Mouse (Mus musculus): ENCODE measurements around the gene Mical2. TPM values are rescaled to one million over a fixed set of nuclear protein-coding genes. Genes with fewer than 3 reads are reported as not detected.

The Mical2 gene
- polyA plus RNA-seq, 1 experiment from 2014 or later: 11.5 TPM

DNA sequence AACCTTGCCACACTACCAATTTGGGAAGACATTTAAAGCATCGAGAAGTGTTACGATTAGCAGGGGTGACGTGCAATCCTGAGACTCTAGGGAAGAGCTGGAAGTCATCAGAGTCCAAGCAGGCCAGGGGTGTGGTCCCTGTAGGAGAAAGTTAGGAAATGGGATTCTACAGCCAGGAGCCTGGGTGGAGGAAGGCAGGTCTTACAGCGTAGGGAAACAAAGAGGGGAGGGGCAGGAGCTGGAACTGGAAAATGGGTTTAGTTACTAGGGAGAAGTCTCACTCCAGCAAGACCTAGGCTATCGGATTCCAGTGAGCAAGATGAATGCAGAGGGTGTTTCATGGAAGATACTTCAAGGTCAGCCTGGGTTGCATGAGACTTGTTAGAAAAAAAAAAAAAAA is 8.9 kb upstream of the Mical2 start:
- Histone ChIP-seq H3K4me1 (ENCODE audit: control insufficient read depth, insufficient read depth, low read length) (peaks cover 7% of the 10 kb centered on the region; the same call in 1 of the 2 replicates), H3K36me3 (ENCODE audit: control insufficient read depth, insufficient read depth, low read length) (no peaks in the 10 kb centered on the region), H3K27ac (replicated peaks; ENCODE audit: low read depth, low read length) (no peak overlapping the region), H3K9ac (ENCODE audit: low read depth, low read length) (no peak overlapping the region), H3K27me3 (replicated peaks; ENCODE audit: control insufficient read depth, insufficient read depth, low read length) (no peaks in the 10 kb centered on the region), H3K9me3 (ENCODE audit: control insufficient read depth, low read length) (0 out of 2 replicates have a peak, but pooled peaks cover 5% of the 10 kb centered on the region), H3K4me2 (ENCODE audit: low read depth, low read length) (no peak overlapping the region), H3K4me3 (ENCODE audit: low read depth, low read length) (no peak overlapping the region)
- WGBS: 62% methylated on average over 5 of the region's 5 CpGs
- ATAC-seq (ENCODE audit: low read depth) (no peak), DNase-seq (ENCODE audit: low spot score) (no peak)

DNA sequence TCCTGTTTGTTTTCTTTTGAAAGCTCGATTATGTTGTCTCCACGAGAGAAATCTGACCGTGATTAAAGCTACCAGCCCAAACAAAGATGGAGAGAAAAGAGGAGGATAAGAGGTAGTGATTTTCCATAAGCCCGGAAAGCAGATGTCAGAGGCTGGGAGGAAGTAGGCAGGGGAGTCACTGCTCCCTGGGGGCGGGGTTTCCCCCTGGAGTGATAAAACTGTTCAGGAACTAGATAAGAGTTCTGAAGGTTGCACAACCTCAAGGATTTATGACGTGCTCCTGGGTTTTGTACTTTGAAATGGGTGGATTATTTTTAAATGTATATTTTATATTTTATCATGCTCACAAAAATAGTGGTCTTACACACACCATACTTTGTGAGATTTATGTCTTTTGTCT is 8.4 kb upstream of the Mical2 start:
- Histone ChIP-seq H3K4me3 (ENCODE audit: low read depth, low read length) (no peak overlapping the region), H3K36me3 (ENCODE audit: control insufficient read depth, insufficient read depth, low read length) (no peaks in the 10 kb centered on the region), H3K27me3 (replicated peaks; ENCODE audit: control insufficient read depth, insufficient read depth, low read length) (no peaks in the 10 kb centered on the region), H3K9me3 (ENCODE audit: control insufficient read depth, low read length) (0 out of 2 replicates have a peak, but pooled peaks cover 5% of the 10 kb centered on the region), H3K4me2 (ENCODE audit: low read depth, low read length) (no peak overlapping the region), H3K9ac (ENCODE audit: low read depth, low read length) (no peak overlapping the region), H3K27ac (replicated peaks; ENCODE audit: low read depth, low read length) (no peak overlapping the region), H3K4me1 (ENCODE audit: control insufficient read depth, insufficient read depth, low read length) (peaks cover 7% of the 10 kb centered on the region; the same call in 1 of the 2 replicates)
- 30% methylated on average over 6 of the region's 6 CpGs for WGBS
- ATAC-seq (ENCODE audit: low read depth) (no peak), DNase-seq (ENCODE audit: low spot score) (peak; percentile 59)

DNA sequence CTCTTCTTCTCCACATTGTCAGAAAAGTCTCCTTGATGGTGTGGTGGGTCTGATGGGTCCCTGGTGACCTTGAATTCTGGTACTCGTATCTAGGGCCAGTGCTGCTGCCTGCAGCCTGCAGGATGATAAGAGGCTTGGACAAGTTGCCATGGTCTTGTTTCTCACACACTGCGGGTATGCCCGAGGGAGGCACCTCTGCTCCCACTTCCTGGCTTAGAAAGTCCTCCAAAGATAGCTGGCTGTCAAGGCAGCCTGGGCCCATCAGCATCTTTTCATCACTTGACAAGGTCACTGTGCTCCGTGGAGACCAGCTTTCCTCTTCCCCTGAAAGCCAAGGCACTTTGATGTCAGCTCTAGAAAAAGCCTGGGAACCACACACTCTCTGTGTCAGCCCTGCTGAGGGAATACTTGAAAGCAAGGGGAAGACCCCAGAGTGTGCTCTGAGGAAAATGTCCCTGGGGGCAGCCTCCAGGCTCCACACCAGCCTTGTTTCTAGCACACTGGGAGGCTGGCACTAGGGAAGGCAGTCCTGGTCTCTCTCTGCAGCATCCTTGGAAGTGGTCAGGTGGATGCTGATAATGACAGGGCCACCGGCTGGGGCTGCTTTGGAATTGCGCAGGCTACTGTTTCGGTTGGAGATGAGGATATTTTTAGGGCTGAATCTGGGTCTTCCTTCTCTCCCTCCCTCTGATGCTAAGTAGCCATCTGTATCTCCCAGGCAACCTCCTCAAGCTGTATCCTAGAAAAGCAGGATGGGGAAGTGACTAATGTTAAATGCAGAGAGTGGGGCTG is 2.7 kb upstream of the Mical2 start:
- no peak overlapping the region for H3K27ac ChIP-seq (replicated peaks; ENCODE audit: low read depth, low read length)

DNA sequence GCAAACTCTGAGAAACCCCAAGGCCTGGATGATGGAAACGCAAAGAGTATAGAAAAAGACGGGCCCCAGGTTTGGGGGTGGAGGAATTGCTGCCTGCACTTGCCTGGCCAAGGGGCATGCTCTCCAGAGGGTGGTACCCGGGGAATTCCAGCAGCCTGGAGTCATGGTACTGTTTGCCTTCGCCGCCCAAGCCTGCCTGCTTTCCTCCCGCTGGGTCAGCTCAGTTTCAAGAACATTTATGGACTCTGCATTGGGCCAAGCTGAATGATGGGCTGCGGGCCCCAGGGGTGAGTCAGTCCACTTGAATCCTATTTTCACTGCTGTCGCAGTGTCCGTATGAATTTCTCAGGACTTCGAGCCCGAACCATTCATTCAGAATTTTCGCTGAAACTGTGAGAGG is 802 bp upstream of the Mical2 start:
- DNase-seq (ENCODE audit: low spot score): no peak
- H3K9ac ChIP-seq (ENCODE audit: low read depth, low read length): 0 out of 2 replicates have a peak overlapping the region, but pooled peaks have one; percentile 59
- H3K27ac ChIP-seq (replicated peaks; ENCODE audit: low read depth, low read length): no peak overlapping the region
- ATAC-seq (ENCODE audit: low read depth): no peak
- no peaks in the 10 kb centered on the region for H3K36me3 ChIP-seq (ENCODE audit: control insufficient read depth, insufficient read depth, low read length)
- H3K9me3 ChIP-seq (ENCODE audit: control insufficient read depth, low read length): 0 out of 2 replicates have a peak, but pooled peaks cover 5% of the 10 kb centered on the region
- no peak overlapping the region for H3K4me2 ChIP-seq (ENCODE audit: low read depth, low read length)
- peaks cover 34% of the 10 kb centered on the region for H3K27me3 ChIP-seq (replicated peaks; ENCODE audit: control insufficient read depth, insufficient read depth, low read length)
- peaks cover 4% of the 10 kb centered on the region; the same call in 1 of the 2 replicates for H3K4me1 ChIP-seq (ENCODE audit: control insufficient read depth, insufficient read depth, low read length)
- 61% methylated on average over 12 of the region's 12 CpGs for WGBS
- no peak overlapping the region for H3K4me3 ChIP-seq (ENCODE audit: low read depth, low read length)

More for the DNA sequence above, 2.7 kb upstream of the Mical2 start:
- 54% methylated on average over 7 of the region's 7 CpGs for WGBS
- Histone ChIP-seq H3K27me3 (replicated peaks; ENCODE audit: control insufficient read depth, insufficient read depth, low read length) (peaks cover 34% of the 10 kb centered on the region), H3K9ac (ENCODE audit: low read depth, low read length) (no peak overlapping the region), H3K36me3 (ENCODE audit: control insufficient read depth, insufficient read depth, low read length) (no peaks in the 10 kb centered on the region), H3K4me2 (ENCODE audit: low read depth, low read length) (no peak overlapping the region), H3K4me3 (ENCODE audit: low read depth, low read length) (no peak overlapping the region), H3K9me3 (ENCODE audit: control insufficient read depth, low read length) (0 out of 2 replicates have a peak, but pooled peaks cover 5% of the 10 kb centered on the region), H3K4me1 (ENCODE audit: control insufficient read depth, insufficient read depth, low read length) (peaks cover 4% of the 10 kb centered on the region; the same call in 1 of the 2 replicates)
- DNase-seq (ENCODE audit: low spot score) (no peak), ATAC-seq (ENCODE audit: low read depth) (no peak)

DNA sequence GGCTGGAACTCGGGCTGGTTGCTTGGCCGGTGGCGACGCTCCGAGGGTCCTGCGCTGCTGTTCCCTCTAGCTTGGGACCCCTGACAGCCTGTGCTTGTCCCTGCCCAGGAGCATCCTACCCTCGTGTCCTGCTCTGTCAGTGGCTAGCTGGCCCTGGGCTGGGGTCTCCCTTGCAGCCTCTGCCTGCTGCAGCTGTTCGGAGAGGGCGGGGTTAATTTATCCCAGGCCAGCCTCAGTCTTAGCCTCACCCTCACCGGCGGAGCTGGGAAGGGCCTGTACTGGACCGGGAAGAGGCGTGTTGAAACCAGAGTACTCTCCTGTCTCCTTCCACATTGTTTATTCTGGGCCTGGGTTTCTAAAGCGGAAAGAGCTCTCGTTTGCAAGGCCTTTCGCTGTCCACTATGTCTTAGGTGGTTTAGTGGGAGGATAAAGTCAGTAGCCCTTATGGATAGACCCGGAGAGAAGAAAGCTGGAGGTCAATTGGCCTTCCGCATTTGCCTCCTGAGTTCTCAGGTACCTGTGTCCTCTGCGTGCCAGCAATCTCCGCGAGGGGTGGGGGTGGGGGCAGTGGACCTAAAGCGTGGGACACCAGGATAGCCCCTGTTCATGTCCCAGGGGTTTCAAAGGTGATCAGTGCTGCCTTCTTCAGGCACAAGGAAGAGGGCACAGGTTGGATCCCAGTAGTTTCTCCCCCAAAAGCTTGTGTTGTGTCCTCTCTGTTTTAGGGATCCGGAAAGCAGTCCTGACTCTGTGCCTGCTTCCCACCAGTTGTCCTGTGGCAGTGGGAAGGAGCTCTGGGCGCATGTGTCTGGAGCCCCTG is 1.0 kb downstream of the Mical2 start:
- DNase-seq (ENCODE audit: low spot score): peak; percentile 61
- 5% methylated on average over 24 of the region's 24 CpGs for WGBS
- H3K9me3 ChIP-seq (ENCODE audit: control insufficient read depth, low read length): no peaks in the 10 kb centered on the region
- no peak overlapping the region for H3K27ac ChIP-seq (replicated peaks; ENCODE audit: low read depth, low read length)
- H3K27me3 ChIP-seq (replicated peaks; ENCODE audit: control insufficient read depth, insufficient read depth, low read length): peaks cover 34% of the 10 kb centered on the region
- peak overlapping the region; percentile 99 for H3K4me2 ChIP-seq (ENCODE audit: low read depth, low read length)
- ATAC-seq (ENCODE audit: low read depth): peak; percentile 20
- H3K4me3 ChIP-seq (ENCODE audit: low read depth, low read length): peak overlapping the region; percentile 57
- H3K9ac ChIP-seq (ENCODE audit: low read depth, low read length): peak overlapping the region; percentile 59
- no peaks in the 10 kb centered on the region for H3K36me3 ChIP-seq (ENCODE audit: control insufficient read depth, insufficient read depth, low read length)
- peaks cover 4% of the 10 kb centered on the region; the same call in 1 of the 2 replicates for H3K4me1 ChIP-seq (ENCODE audit: control insufficient read depth, insufficient read depth, low read length)

DNA sequence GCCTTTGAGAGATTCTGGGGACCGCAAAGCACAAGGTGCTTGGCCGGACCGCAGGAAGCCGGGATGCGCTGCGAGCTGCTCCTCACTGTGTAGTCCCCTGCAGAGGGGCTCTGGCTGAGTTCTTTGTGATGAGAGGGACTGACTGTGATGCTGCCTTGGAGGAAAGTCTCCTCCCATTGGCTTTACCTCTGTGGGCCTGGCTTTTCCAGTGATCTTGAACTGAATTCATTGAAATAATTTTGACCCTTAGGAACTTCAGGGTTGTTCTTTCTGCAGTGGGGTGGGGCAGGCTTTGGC is 1.6 kb downstream of the Mical2 start:
- DNase-seq (ENCODE audit: low spot score): no peak
- Histone ChIP-seq H3K27me3 (replicated peaks; ENCODE audit: control insufficient read depth, insufficient read depth, low read length) (peaks cover 34% of the 10 kb centered on the region), H3K4me2 (ENCODE audit: low read depth, low read length) (peak overlapping the region; percentile 99), H3K4me3 (ENCODE audit: low read depth, low read length) (peak overlapping the region; percentile 57; the same call in 1 of the 2 replicates), H3K9me3 (ENCODE audit: control insufficient read depth, low read length) (no peaks in the 10 kb centered on the region), H3K9ac (ENCODE audit: low read depth, low read length) (no peak overlapping the region), H3K27ac (replicated peaks; ENCODE audit: low read depth, low read length) (no peak overlapping the region), H3K36me3 (ENCODE audit: control insufficient read depth, insufficient read depth, low read length) (no peaks in the 10 kb centered on the region), H3K4me1 (ENCODE audit: control insufficient read depth, insufficient read depth, low read length) (peaks cover 4% of the 10 kb centered on the region; the same call in 1 of the 2 replicates)
- no peak for ATAC-seq (ENCODE audit: low read depth)
- 52% methylated on average over 6 of the region's 6 CpGs for WGBS

DNA sequence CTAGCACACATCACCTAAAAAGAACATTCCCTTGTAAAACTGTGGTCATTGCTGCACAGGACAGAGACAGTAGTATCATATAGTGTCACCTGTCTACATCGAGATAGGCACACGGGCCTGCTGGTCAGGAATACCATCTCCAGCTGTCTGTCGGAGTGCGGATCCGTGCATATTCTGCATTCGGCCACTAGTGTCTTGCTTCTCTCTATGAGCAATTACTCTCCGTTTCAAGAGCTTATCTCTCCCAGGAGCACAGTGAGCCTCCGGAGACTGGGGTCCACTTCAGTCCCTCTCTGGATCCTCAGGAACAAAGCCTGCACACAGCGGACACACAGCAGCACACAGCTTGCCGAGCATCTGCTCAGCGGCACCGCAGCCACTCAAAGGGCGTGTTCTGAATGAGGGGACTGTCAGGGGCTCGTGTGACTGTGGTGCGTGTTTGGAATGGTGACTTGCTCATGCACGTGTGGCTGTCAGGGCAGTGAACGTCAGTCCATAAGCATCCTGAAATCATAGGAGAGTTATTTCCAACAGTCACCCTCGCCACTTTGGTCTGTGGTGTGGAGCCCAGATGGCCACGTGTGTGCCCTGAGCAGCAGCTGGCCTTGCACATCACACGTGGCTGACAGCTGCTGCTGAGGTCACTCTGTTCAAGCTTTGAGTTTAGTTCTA is 3.3 kb downstream of the Mical2 start:
- ATAC-seq (ENCODE audit: low read depth) (peak; percentile 36; the same call in 1 of the 2 replicates), DNase-seq (ENCODE audit: low spot score) (peak; percentile 73)
- Histone ChIP-seq H3K27me3 (replicated peaks; ENCODE audit: control insufficient read depth, insufficient read depth, low read length) (peaks cover 32% of the 10 kb centered on the region), H3K9me3 (ENCODE audit: control insufficient read depth, low read length) (no peaks in the 10 kb centered on the region), H3K4me2 (ENCODE audit: low read depth, low read length) (no peak overlapping the region), H3K4me3 (ENCODE audit: low read depth, low read length) (no peak overlapping the region), H3K4me1 (ENCODE audit: control insufficient read depth, insufficient read depth, low read length) (peaks cover 9% of the 10 kb centered on the region), H3K9ac (ENCODE audit: low read depth, low read length) (no peak overlapping the region), H3K27ac (replicated peaks; ENCODE audit: low read depth, low read length) (no peak overlapping the region), H3K36me3 (ENCODE audit: control insufficient read depth, insufficient read depth, low read length) (no peaks in the 10 kb centered on the region)
- WGBS: 55% methylated on average over 20 of the region's 20 CpGs

DNA sequence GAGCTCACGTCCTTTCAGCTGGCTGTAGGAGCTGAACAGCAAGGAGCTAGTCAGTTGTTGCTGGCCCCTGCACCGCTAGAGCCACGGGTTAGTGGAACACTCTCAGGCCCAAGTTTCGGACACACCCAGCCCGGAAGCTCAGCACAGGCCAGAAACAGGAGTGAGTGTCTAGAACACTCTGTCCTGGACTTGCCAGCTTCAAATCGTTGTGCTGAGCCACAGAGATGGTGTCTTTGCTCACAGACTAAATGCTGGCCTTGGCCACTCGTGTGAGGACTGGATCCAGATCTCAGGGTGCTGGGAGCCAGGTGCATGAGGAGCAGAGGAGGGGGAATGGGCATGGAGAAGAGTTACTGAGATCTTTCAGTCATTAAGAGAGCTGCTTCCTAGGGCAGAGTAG is 6.1 kb downstream of the Mical2 start:
- Histone ChIP-seq H3K4me2 (ENCODE audit: low read depth, low read length) (no peak overlapping the region), H3K27me3 (replicated peaks; ENCODE audit: control insufficient read depth, insufficient read depth, low read length) (peaks cover 12% of the 10 kb centered on the region), H3K9me3 (ENCODE audit: control insufficient read depth, low read length) (no peaks in the 10 kb centered on the region), H3K27ac (replicated peaks; ENCODE audit: low read depth, low read length) (no peak overlapping the region), H3K36me3 (ENCODE audit: control insufficient read depth, insufficient read depth, low read length) (no peaks in the 10 kb centered on the region), H3K9ac (ENCODE audit: low read depth, low read length) (no peak overlapping the region), H3K4me3 (ENCODE audit: low read depth, low read length) (no peak overlapping the region), H3K4me1 (ENCODE audit: control insufficient read depth, insufficient read depth, low read length) (peaks cover 7% of the 10 kb centered on the region)
- ATAC-seq (ENCODE audit: low read depth) (no peak), DNase-seq (ENCODE audit: low spot score) (no peak)
- 83% methylated on average over 7 of the region's 7 CpGs for WGBS

Data from embryonic facial prominence, embryonic 14.5 days (tissue).